Mouse (Mus musculus) ES-E14 (cell line): ENCODE data around the gene Ppm1k. TPM values are rescaled to one million over a fixed set of nuclear protein-coding genes. Genes with fewer than 3 reads are reported as not detected.

Source experiments
- DNase-seq: peaks from one replicate; pipeline ENCODE4 v3.0.0-alpha.2; 2013; ENCODE audit warnings: low read depth, low spot score
- H3K27ac ChIP-seq: 2 replicates; pipeline ENCODE4 v1.5.1; 2012; ENCODE audit warnings: low read depth, mild to moderate bottlenecking, low read length, moderate library complexity, mixed read lengths; ENCODE audit not compliant: poor library complexity, insufficient read depth, severe bottlenecking
- H3K36me3 ChIP-seq: 2 replicates; pipeline ENCODE4 v1.6.1; 2012; ENCODE audit warnings: mild to moderate bottlenecking, low read length, moderate library complexity, mixed read lengths; ENCODE audit not compliant: control insufficient read depth, poor library complexity, insufficient read depth, severe bottlenecking
- H3K4me1 ChIP-seq, 2 experiments: fragments of 150-350 bp in 1 of 2; sonication (generic) in 1 of 2; 2 replicates each; pipeline ENCODE4 v1.6.1; 2012; ENCODE audit warnings: low read length in 2 of 2, mild to moderate bottlenecking in 1 of 2, mixed read lengths in 1 of 2; ENCODE audit not compliant: control insufficient read depth in 2 of 2, insufficient read depth in 2 of 2, poor library complexity in 1 of 2
- H3K4me3 ChIP-seq, 2 experiments: fragments of 150-350 bp in 1 of 2; sonication (generic) in 1 of 2; 2 replicates each; pipeline ENCODE4 v1.5.1; 2012; ENCODE audit warnings: low read length in 2 of 2, low read depth in 1 of 2, mild to moderate bottlenecking in 1 of 2, mixed read lengths in 1 of 2; ENCODE audit not compliant: insufficient read depth in 1 of 2, poor library complexity in 1 of 2, severe bottlenecking in 1 of 2
- H3K9ac ChIP-seq: 2 replicates; pipeline ENCODE4 v1.6.1; 2012; ENCODE audit warnings: low read depth, mild to moderate bottlenecking, low read length, mixed read lengths; ENCODE audit not compliant: poor library complexity, insufficient read depth, severe bottlenecking
- H3K9me3 ChIP-seq: fragments of 150-350 bp; sonication (generic); 2 replicates; pipeline ENCODE4 v1.6.1; 2012; ENCODE audit warnings: low read depth, mild to moderate bottlenecking, low read length; ENCODE audit not compliant: control insufficient read depth, insufficient read depth
- CHD2 ChIP-seq: IDR thresholded peaks from 2 replicates; pipeline ENCODE4 v1.6.1; 2014; ENCODE audit warnings: mild to moderate bottlenecking, low read depth, low read length, inconsistent platforms
- HCFC1 ChIP-seq: IDR thresholded peaks from 2 replicates; pipeline ENCODE4 v1.6.1; 2012; ENCODE audit warnings: low read length, inconsistent platforms, borderline replicate concordance; ENCODE audit not compliant: insufficient read depth
- MAFK ChIP-seq: IDR thresholded peaks from 2 replicates; pipeline ENCODE4 v1.6.1; 2014; ENCODE audit warnings: mild to moderate bottlenecking, low read depth, low read length, inconsistent platforms; ENCODE audit not compliant: insufficient read depth
- ZC3H11A ChIP-seq: IDR thresholded peaks from 2 replicates; pipeline ENCODE4 v1.6.1; 2012; ENCODE audit warnings: low read depth, mild to moderate bottlenecking, inconsistent platforms, low read length, borderline replicate concordance
- ZNF384 ChIP-seq: IDR thresholded peaks from 2 replicates; pipeline ENCODE4 v1.6.1; 2012; ENCODE audit warnings: low read depth, low read length, inconsistent platforms
- in situ Hi-C, 2 experiments: fragments of 600-800 bp; cut with MboI; formaldehyde crosslinking; loops; one replicate each; pipeline ENCODE4 v1.15.1; 2025; ENCODE audit warnings: low sequenced_read_pairs in 2 of 2, inconsistent platforms in 1 of 2; ENCODE audit not compliant: unreplicated experiment in 2 of 2
- total RNA-seq: library from RNA; depleted of rRNA; stranded (reverse); fragments of 300-350 nt; gene quantifications from 2 replicates; pipeline ENCODE4 v1.2.3, GENCODE M21; 2012

Ppm1k gene
- total RNA-seq, 1 experiment: 3.5 TPM

GRCm38 (mm10) chr6:57534611-57535286, 519 bp downstream of the Ppm1k start:
- peak overlapping the region; percentile 33 for H3K9ac ChIP-seq

GRCm38 (mm10) chr6:57534231-57534610, 1.0 kb downstream of the Ppm1k start:
- peak overlapping the region; percentile 73 to 74 for H3K4me3 ChIP-seq
- H3K27ac ChIP-seq: no peak overlapping the region
- in situ Hi-C loops: loop anchor here in 1 of 2 experiments (25.0 kb wide), 1 partner anchor 722 kb away; no protein-coding TSS in a partner anchor
- H3K9ac ChIP-seq: peak overlapping the region; percentile 33; the same call in 1 of the 2 replicates
- no peaks in the 10 kb centered on the region for H3K36me3 ChIP-seq
- 0 out of 4 replicates have a peak, but pooled peaks cover 0 to 2% of the 10 kb centered on the region in 2 experiments for H3K4me1 ChIP-seq
- H3K9me3 ChIP-seq: no peaks in the 10 kb centered on the region
- no peak for TF ChIP-seq HCFC1
- no peak for DNase-seq

More at GRCm38 (mm10) chr6:57534611-57535286, 519 bp downstream of the Ppm1k start:
- Histone ChIP-seq H3K9me3 (no peaks in the 10 kb centered on the region), H3K4me1 (0 out of 4 replicates have a peak, but pooled peaks cover 0 to 2% of the 10 kb centered on the region in 2 experiments), H3K27ac (no peak overlapping the region), H3K36me3 (no peaks in the 10 kb centered on the region), H3K4me3 (peak overlapping the region; percentile 73 to 74)
- in situ Hi-C loops: loop anchor here in 1 of 2 experiments (25.0 kb wide), 1 partner anchor 722 kb away; no protein-coding TSS in a partner anchor
- TF ChIP-seq CHD2 (0 out of 2 replicates have a peak, but pooled peaks have one; percentile 23), ZNF384 (no peak)
- DNase-seq: peak; percentile 39

GRCm38 (mm10) chr6:57533410-57533809, 1.9 kb downstream of the Ppm1k start:
- no peaks in the 10 kb centered on the region for H3K36me3 ChIP-seq
- H3K4me1 ChIP-seq: 0 out of 4 replicates have a peak, but pooled peaks cover 0 to 2% of the 10 kb centered on the region in 2 experiments
- H3K27ac ChIP-seq: no peak overlapping the region
- H3K4me3 ChIP-seq: no peak overlapping the region
- in situ Hi-C loops: loop anchor here in 1 of 2 experiments (25.0 kb wide), 1 partner anchor 721 kb away; no protein-coding TSS in a partner anchor
- H3K9me3 ChIP-seq: no peaks in the 10 kb centered on the region
- TF ChIP-seq ZC3H11A (no peak), ZNF384 (no peak), HCFC1 (no peak), CHD2 (no peak), MAFK (no peak)
- no peak for DNase-seq
- no peak overlapping the region for H3K9ac ChIP-seq

- H3K36me3 ChIP-seq: no peaks in the 10 kb centered on the region
- H3K4me3 ChIP-seq: no peak overlapping the region
- no peaks in the 10 kb centered on the region for H3K9me3 ChIP-seq
- no peak overlapping the region for H3K9ac ChIP-seq
- H3K4me1 ChIP-seq: 0 out of 4 replicates have a peak, but pooled peaks cover 0 to 2% of the 10 kb centered on the region in 2 experiments
- H3K27ac ChIP-seq: no peak overlapping the region
- TF ChIP-seq ZC3H11A (no peak), ZNF384 (no peak), HCFC1 (no peak), MAFK (no peak), CHD2 (no peak)
- in situ Hi-C loops: loop anchor here in 1 of 2 experiments (25.0 kb wide), 1 partner anchor 720 kb away; no protein-coding TSS in a partner anchor
- DNase-seq: no peak
Observed at GRCm38 (mm10) chr6:57532022-57532421, 3.2 kb downstream of the Ppm1k start.
